Mouse (Mus musculus): ENCODE measurements at regions not wholly inside any gene's neighbourhood (a gene's known extent, or its start where the extent isn't known, plus 50 kb on each side); places are given as distances from the start of the nearest gene placed in this dataset.
A peak's percentile ranks its signal among the peaks of the same experiment; 100 is the strongest.

- DNase-seq (no peak), ATAC-seq (no peak)
- 94% methylated on average over 3 of the region's 3 CpGs for WGBS
- no peak overlapping the region for H3K4me2 ChIP-seq (ENCODE audit: low read depth)
- no peaks in the 10 kb centered on the region for H3K27me3 ChIP-seq (ENCODE audit: insufficient read depth, low read length)
- H3K4me1 ChIP-seq (ENCODE audit: insufficient read depth): no peaks in the 10 kb centered on the region
- no peak overlapping the region for H3K9ac ChIP-seq
- H3K4me3 ChIP-seq (ENCODE audit: low read depth, low read length): no peak overlapping the region
- TF ChIP-seq CTCF (IDR thresholded peaks at IDR 0.05; ENCODE audit: low read depth): no peak
- no peaks in the 10 kb centered on the region for H3K36me3 ChIP-seq (ENCODE audit: insufficient read depth)
- H3K9me3 ChIP-seq (ENCODE audit: low read length): no peaks in the 10 kb centered on the region
- H3K27ac ChIP-seq (ENCODE audit: low read depth, low read length): no peak overlapping the region
These were observed 103.7 kb upstream of the Gls start for GRCm38 (mm10) chr1:52336696-52337095.

- H3K27ac ChIP-seq (ENCODE audit: low read depth, low read length): peak overlapping the region; percentile 29
- no peaks in the 10 kb centered on the region for H3K4me1 ChIP-seq (ENCODE audit: insufficient read depth)
- 0 out of 2 replicates have a peak overlapping the region, but pooled peaks have one; percentile 1 for H3K9ac ChIP-seq
- DNase-seq (peak; percentile 58), ATAC-seq (peak; percentile 92)
- H3K36me3 ChIP-seq (ENCODE audit: insufficient read depth): no peaks in the 10 kb centered on the region
- H3K27me3 ChIP-seq (ENCODE audit: insufficient read depth, low read length): no peaks in the 10 kb centered on the region
- H3K4me3 ChIP-seq (ENCODE audit: low read depth, low read length): no peak overlapping the region; the same call in 1 of the 2 replicates
- H3K9me3 ChIP-seq (ENCODE audit: low read length): no peaks in the 10 kb centered on the region
- WGBS: 31% methylated on average over 12 of the region's 12 CpGs
- TF ChIP-seq CTCF (IDR thresholded peaks at IDR 0.05; ENCODE audit: low read depth): no peak
- H3K4me2 ChIP-seq (ENCODE audit: low read depth): peak overlapping the region; percentile 37
These were observed 99.0 kb upstream of the Gls start for GRCm38 (mm10) chr1:52332013-52332412.

- H3K27ac ChIP-seq (ENCODE audit: low read depth, low read length): no peak overlapping the region
- no peak for TF ChIP-seq CTCF (IDR thresholded peaks at IDR 0.05; ENCODE audit: low read depth)
These were observed 98.4 kb upstream of the Gls start for GRCm38 (mm10) chr1:52331442-52331841.

GRCm38 (mm10) chr1:52330496-52330895 lies 97.5 kb upstream of the Gls start:
- ATAC-seq (no peak), DNase-seq (no peak)
- no peak for TF ChIP-seq CTCF (IDR thresholded peaks at IDR 0.05; ENCODE audit: low read depth)

More at GRCm38 (mm10) chr1:52331442-52331841, 98.4 kb upstream of the Gls start:
- H3K9me3 ChIP-seq (ENCODE audit: low read length): no peaks in the 10 kb centered on the region
- H3K4me3 ChIP-seq (ENCODE audit: low read depth, low read length): no peak overlapping the region
- ATAC-seq (peak; percentile 85), DNase-seq (peak; percentile 14)
- no peaks in the 10 kb centered on the region for H3K27me3 ChIP-seq (ENCODE audit: insufficient read depth, low read length)
- H3K36me3 ChIP-seq (ENCODE audit: insufficient read depth): no peaks in the 10 kb centered on the region
- no peaks in the 10 kb centered on the region for H3K4me1 ChIP-seq (ENCODE audit: insufficient read depth)
- peak overlapping the region; percentile 37; the same call in 1 of the 2 replicates for H3K4me2 ChIP-seq (ENCODE audit: low read depth)
- WGBS: 27% methylated on average over 4 of the region's 4 CpGs
- H3K9ac ChIP-seq: no peak overlapping the region

GRCm38 (mm10) chr1:52328507-52328906 lies 95.5 kb upstream of the Gls start:
- TF ChIP-seq CTCF (IDR thresholded peaks at IDR 0.05; ENCODE audit: low read depth): no peak
- no peak for ATAC-seq

More at GRCm38 (mm10) chr1:52330496-52330895, 97.5 kb upstream of the Gls start:
- Histone ChIP-seq H3K4me3 (ENCODE audit: low read depth, low read length) (no peak overlapping the region), H3K27ac (ENCODE audit: low read depth, low read length) (no peak overlapping the region), H3K9me3 (ENCODE audit: low read length) (no peaks in the 10 kb centered on the region), H3K4me2 (ENCODE audit: low read depth) (no peak overlapping the region), H3K9ac (no peak overlapping the region), H3K4me1 (ENCODE audit: insufficient read depth) (no peaks in the 10 kb centered on the region), H3K27me3 (ENCODE audit: insufficient read depth, low read length) (no peaks in the 10 kb centered on the region), H3K36me3 (ENCODE audit: insufficient read depth) (no peaks in the 10 kb centered on the region)
- 71% methylated on average over 6 of the region's 6 CpGs for WGBS

GRCm38 (mm10) chr1:52324356-52324755 lies 91.3 kb upstream of the Gls start:
- no peak for ATAC-seq
- no peaks in the 10 kb centered on the region for H3K27me3 ChIP-seq (ENCODE audit: insufficient read depth, low read length)
- H3K9ac ChIP-seq: no peak overlapping the region
- H3K9me3 ChIP-seq (ENCODE audit: low read length): no peaks in the 10 kb centered on the region
- TF ChIP-seq CTCF (IDR thresholded peaks at IDR 0.05; ENCODE audit: low read depth): no peak
- no peak overlapping the region for H3K4me2 ChIP-seq (ENCODE audit: low read depth)
- no peak overlapping the region for H3K27ac ChIP-seq (ENCODE audit: low read depth, low read length)
- no peaks in the 10 kb centered on the region for H3K36me3 ChIP-seq (ENCODE audit: insufficient read depth)
- 90% methylated on average over 2 of the region's 2 CpGs for WGBS
- H3K4me3 ChIP-seq (ENCODE audit: low read depth, low read length): no peak overlapping the region
- no peak for DNase-seq
- H3K4me1 ChIP-seq (ENCODE audit: insufficient read depth): no peaks in the 10 kb centered on the region

More at GRCm38 (mm10) chr1:52328507-52328906, 95.5 kb upstream of the Gls start:
- H3K9me3 ChIP-seq (ENCODE audit: low read length): no peaks in the 10 kb centered on the region
- no peak overlapping the region for H3K4me3 ChIP-seq (ENCODE audit: low read depth, low read length)
- H3K4me1 ChIP-seq (ENCODE audit: insufficient read depth): no peaks in the 10 kb centered on the region
- no peak overlapping the region for H3K27ac ChIP-seq (ENCODE audit: low read depth, low read length)
- no peaks in the 10 kb centered on the region for H3K27me3 ChIP-seq (ENCODE audit: insufficient read depth, low read length)
- H3K4me2 ChIP-seq (ENCODE audit: low read depth): no peak overlapping the region
- no peak for DNase-seq
- H3K9ac ChIP-seq: no peak overlapping the region
- no peaks in the 10 kb centered on the region for H3K36me3 ChIP-seq (ENCODE audit: insufficient read depth)

- Histone ChIP-seq H3K27ac (ENCODE audit: low read depth, low read length) (no peak overlapping the region), H3K4me3 (ENCODE audit: low read depth, low read length) (no peak overlapping the region), H3K9ac (no peak overlapping the region), H3K9me3 (ENCODE audit: low read length) (no peaks in the 10 kb centered on the region), H3K36me3 (ENCODE audit: insufficient read depth) (no peaks in the 10 kb centered on the region), H3K27me3 (ENCODE audit: insufficient read depth, low read length) (no peaks in the 10 kb centered on the region), H3K4me2 (ENCODE audit: low read depth) (no peak overlapping the region), H3K4me1 (ENCODE audit: insufficient read depth) (no peaks in the 10 kb centered on the region)
- WGBS: 34% methylated on average over 3 of the region's 3 CpGs
- ATAC-seq (peak; percentile 82), DNase-seq (peak; percentile 22)
- no peak for TF ChIP-seq CTCF (IDR thresholded peaks at IDR 0.05; ENCODE audit: low read depth)
These were observed 79.1 kb upstream of the Gls start for GRCm38 (mm10) chr1:52312076-52312633.

Data from forebrain, postnatal 0 days (tissue).